Mouse (Mus musculus): ENCODE results near the gene Tceanc2. TPM values are rescaled to one million over a fixed set of nuclear protein-coding genes. Genes with fewer than 3 reads are reported as not detected.

Gene Tceanc2
- polyA plus RNA-seq, 1 experiment from 2014 or later, result 32.1 TPM

DNA sequence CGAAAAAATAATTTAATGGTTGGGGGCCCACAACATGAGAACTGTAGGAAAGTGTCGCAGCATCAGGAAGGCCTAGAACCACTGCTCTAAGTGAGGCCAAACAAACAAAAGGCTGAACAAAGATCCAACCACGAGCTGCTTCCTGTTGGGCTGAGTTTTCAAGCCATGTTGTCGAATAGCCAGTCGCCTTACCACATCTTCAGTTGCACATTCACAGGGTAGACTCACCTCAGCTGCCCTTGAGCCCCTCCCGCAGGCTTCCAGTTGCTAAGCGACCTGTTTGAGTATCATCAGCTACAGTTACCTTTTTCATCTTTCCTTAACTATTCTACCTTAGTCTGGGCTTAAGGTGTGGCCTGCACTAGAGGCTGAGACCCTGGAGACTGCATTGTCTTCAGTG is 24.1 kb upstream of the Tceanc2 start:
- 87% methylated on average over 7 of the region's 7 CpGs for WGBS
- ATAC-seq (replicated peaks; ENCODE audit: low FRiP score), result no peak
- H3K9me3 ChIP-seq (replicated peaks), result no peaks in the 10 kb centered on the region
- no peak overlapping the region for H3K9ac ChIP-seq
- H3K27me3 ChIP-seq, result no peaks in the 10 kb centered on the region
- no peaks in the 10 kb centered on the region for H3K4me1 ChIP-seq
- H3K36me3 ChIP-seq, result peaks cover 97% of the 10 kb centered on the region
- no peak overlapping the region for H3K27ac ChIP-seq
- H3K4me3 ChIP-seq (replicated peaks), result no peak overlapping the region
- no peak overlapping the region for H3K4me2 ChIP-seq

GRCm38 (mm10) chr4:107201779-107202178 is 22.9 kb upstream of the Tceanc2 start:
- Histone ChIP-seq H3K4me3 (replicated peaks) (no peak overlapping the region), H3K36me3 (peaks cover 96% of the 10 kb centered on the region), H3K27me3 (no peaks in the 10 kb centered on the region), H3K27ac (no peak overlapping the region), H3K9me3 (replicated peaks) (no peaks in the 10 kb centered on the region), H3K9ac (no peak overlapping the region), H3K4me1 (no peaks in the 10 kb centered on the region), H3K4me2 (no peak overlapping the region)
- no peak for ATAC-seq (replicated peaks; ENCODE audit: low FRiP score)
- WGBS, result 90% methylated on average over 3 of the region's 3 CpGs

- no peak overlapping the region for H3K9ac ChIP-seq
- no peaks in the 10 kb centered on the region for H3K9me3 ChIP-seq (replicated peaks)
- no peaks in the 10 kb centered on the region for H3K27me3 ChIP-seq
- peaks cover 95% of the 10 kb centered on the region for H3K36me3 ChIP-seq
- 95% methylated on average over 5 of the region's 5 CpGs for whole genome bisulfite sequencing
- ATAC-seq (replicated peaks; ENCODE audit: low FRiP score), result no peak
- no peak overlapping the region for H3K4me2 ChIP-seq
- H3K4me1 ChIP-seq, result no peaks in the 10 kb centered on the region
- no peak overlapping the region for H3K27ac ChIP-seq
- H3K4me3 ChIP-seq (replicated peaks), result no peak overlapping the region
Measured at GRCm38 (mm10) chr4:107198072-107198471, 19.2 kb upstream of the Tceanc2 start.

DNA sequence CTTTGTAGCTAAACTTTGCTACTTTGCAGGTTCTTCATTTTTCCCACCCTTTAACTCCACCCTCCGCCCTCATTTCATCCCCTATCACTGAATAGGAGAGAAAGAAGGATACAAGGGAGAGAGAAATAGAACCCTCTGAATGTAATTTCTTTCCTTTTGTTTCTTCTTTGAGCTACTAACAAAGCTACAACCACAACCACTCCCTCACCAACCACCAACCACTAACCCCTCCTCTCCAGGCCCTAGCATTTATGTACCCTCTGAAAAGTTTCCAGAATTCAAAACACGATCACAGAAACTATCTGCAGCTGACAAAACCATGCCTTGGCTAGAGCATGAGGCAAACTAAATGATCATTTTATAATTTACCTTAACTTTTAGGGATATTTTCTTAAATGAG is 17.5 kb upstream of the Tceanc2 start:
- Histone ChIP-seq H3K27me3 (no peaks in the 10 kb centered on the region), H3K9ac (no peak overlapping the region), H3K27ac (no peak overlapping the region), H3K4me1 (no peaks in the 10 kb centered on the region), H3K9me3 (replicated peaks) (no peaks in the 10 kb centered on the region), H3K36me3 (peaks cover 91% of the 10 kb centered on the region), H3K4me3 (replicated peaks) (no peak overlapping the region), H3K4me2 (no peak overlapping the region)
- no peak for ATAC-seq (replicated peaks; ENCODE audit: low FRiP score)
- WGBS, result 92% methylated on average over 2 of the region's 2 CpGs

- Histone ChIP-seq H3K9ac (no peak overlapping the region), H3K27me3 (no peaks in the 10 kb centered on the region), H3K4me3 (replicated peaks) (no peak overlapping the region), H3K4me1 (no peaks in the 10 kb centered on the region), H3K9me3 (replicated peaks) (no peaks in the 10 kb centered on the region), H3K4me2 (no peak overlapping the region), H3K27ac (no peak overlapping the region), H3K36me3 (peaks cover 89% of the 10 kb centered on the region)
- ATAC-seq (replicated peaks; ENCODE audit: low FRiP score), result no peak
- WGBS, result 96% methylated on average over 3 of the region's 3 CpGs
Measured at GRCm38 (mm10) chr4:107193841-107194240, 14.9 kb upstream of the Tceanc2 start.

DNA sequence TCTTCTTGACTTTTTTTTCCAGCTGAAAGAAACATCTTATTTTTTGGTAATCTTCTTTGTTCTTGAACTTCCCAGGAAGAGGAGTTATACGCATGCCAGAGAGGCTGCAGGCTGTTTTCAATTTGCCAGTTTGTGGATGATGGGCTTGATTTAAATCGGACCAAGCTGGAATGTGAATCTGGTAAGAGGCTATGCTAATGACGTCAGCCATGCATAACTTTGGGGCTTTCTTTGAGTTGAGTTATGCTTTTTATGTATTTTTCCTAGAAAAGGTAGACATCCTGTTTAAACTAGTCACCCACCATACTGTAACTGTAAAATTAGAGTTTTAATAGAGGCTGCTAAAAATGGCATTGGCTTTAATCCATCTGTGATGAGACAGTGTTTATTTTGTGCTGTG is 6.8 kb upstream of the Tceanc2 start:
- WGBS, result 47% methylated on average over 3 of the region's 3 CpGs
- ATAC-seq (replicated peaks; ENCODE audit: low FRiP score), result no peak

DNA sequence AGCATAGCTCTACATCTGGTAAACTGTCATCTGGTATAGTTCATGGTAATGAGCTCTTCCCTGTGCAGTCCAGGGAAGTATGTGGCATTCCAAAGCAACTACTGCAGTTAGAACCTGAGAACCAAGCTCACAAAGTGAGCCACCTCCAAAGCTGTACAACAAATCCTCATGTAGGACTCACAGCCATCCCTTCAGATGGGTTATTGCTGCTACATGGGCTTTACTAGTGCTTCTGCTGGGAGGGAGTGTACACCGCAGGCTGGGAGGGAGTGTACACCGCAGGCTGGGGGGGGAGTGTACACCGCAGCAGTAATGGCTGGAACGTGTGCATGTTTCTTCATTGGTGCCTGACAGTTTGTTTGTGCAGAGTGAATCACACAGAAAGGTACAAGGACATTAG is 4.3 kb upstream of the Tceanc2 start:
- no peaks in the 10 kb centered on the region for H3K27me3 ChIP-seq
- H3K4me3 ChIP-seq (replicated peaks), result no peak overlapping the region

More for the DNA sequence above, 6.8 kb upstream of the Tceanc2 start:
- Histone ChIP-seq H3K9ac (no peak overlapping the region), H3K4me1 (peaks cover 22% of the 10 kb centered on the region), H3K9me3 (replicated peaks) (no peaks in the 10 kb centered on the region), H3K27ac (no peak overlapping the region), H3K4me2 (no peak overlapping the region), H3K4me3 (replicated peaks) (no peak overlapping the region), H3K36me3 (peaks cover 50% of the 10 kb centered on the region), H3K27me3 (no peaks in the 10 kb centered on the region)

GRCm38 (mm10) chr4:107182796-107183195 is 3.9 kb upstream of the Tceanc2 start:
- no peak overlapping the region for H3K4me2 ChIP-seq
- no peak overlapping the region for H3K27ac ChIP-seq
- no peaks in the 10 kb centered on the region for H3K27me3 ChIP-seq
- H3K9me3 ChIP-seq (replicated peaks), result no peaks in the 10 kb centered on the region
- peaks cover 22% of the 10 kb centered on the region for H3K36me3 ChIP-seq
- no peak overlapping the region for H3K4me3 ChIP-seq (replicated peaks)
- H3K4me1 ChIP-seq, result peaks cover 32% of the 10 kb centered on the region
- no peak overlapping the region for H3K9ac ChIP-seq
- WGBS, result 79% methylated on average over 2 of the region's 2 CpGs
- ATAC-seq (replicated peaks; ENCODE audit: low FRiP score), result no peak

More for the DNA sequence above, 4.3 kb upstream of the Tceanc2 start:
- H3K4me1 ChIP-seq, result peaks cover 32% of the 10 kb centered on the region
- no peaks in the 10 kb centered on the region for H3K9me3 ChIP-seq (replicated peaks)
- H3K36me3 ChIP-seq, result peaks cover 26% of the 10 kb centered on the region
- 84% methylated on average over 4 of the region's 4 CpGs for WGBS
- no peak overlapping the region for H3K27ac ChIP-seq
- no peak overlapping the region for H3K4me2 ChIP-seq
- no peak overlapping the region for H3K9ac ChIP-seq
- ATAC-seq (replicated peaks; ENCODE audit: low FRiP score), result no peak

DNA sequence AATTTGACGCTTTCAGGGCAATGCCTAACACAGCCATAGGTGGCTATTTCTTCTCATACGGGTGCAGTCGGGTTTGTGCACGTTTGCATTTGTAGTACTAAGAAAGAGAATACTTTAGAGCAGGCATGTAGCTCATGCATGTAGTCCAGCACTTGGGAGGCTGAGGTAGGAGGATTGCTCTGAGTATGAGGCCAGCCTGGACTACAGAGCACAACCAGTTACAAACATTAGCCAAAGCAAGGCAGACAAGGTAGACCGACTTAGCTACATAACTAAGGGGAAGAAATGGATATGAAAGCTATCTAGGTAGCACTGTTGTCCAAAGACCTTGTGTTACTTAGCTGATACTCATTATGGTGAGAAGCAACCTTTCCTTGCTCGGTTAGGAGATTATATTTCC is 3.0 kb upstream of the Tceanc2 start:
- Histone ChIP-seq H3K9me3 (replicated peaks) (no peaks in the 10 kb centered on the region), H3K27me3 (no peaks in the 10 kb centered on the region), H3K9ac (no peak overlapping the region), H3K36me3 (peaks cover 14% of the 10 kb centered on the region), H3K4me2 (no peak overlapping the region), H3K4me1 (peaks cover 39% of the 10 kb centered on the region), H3K4me3 (replicated peaks) (no peak overlapping the region), H3K27ac (no peak overlapping the region)
- WGBS, result 80% methylated on average over 6 of the region's 6 CpGs
- no peak for ATAC-seq (replicated peaks; ENCODE audit: low FRiP score)

DNA sequence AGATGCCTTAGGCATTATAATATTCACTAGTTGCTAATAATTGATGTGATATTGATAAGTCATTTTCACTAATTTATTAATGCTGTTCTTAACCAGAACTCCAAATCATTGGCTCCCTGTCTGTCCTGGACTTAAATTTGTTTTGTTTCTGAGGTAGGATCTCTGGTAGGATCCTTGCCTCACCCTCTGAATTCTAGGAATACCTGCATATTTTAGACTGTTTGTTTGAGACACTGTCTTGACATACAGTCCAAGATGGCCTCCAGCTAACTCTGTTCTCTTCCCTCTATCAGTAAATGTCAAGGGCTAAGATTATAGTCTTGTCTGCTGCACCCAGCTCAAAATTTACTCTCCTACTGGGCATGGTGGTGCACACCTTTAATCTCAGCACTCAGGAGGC is 1.8 kb upstream of the Tceanc2 start:
- H3K9me3 ChIP-seq (replicated peaks), result no peaks in the 10 kb centered on the region
- H3K27ac ChIP-seq, result no peak overlapping the region
- ATAC-seq (replicated peaks; ENCODE audit: low FRiP score), result no peak
- 0 out of 2 replicates have a peak overlapping the region, but pooled peaks have one; percentile 10 for H3K9ac ChIP-seq
- H3K36me3 ChIP-seq, result peaks cover 6% of the 10 kb centered on the region; the same call in 1 of the 2 replicates
- no peaks in the 10 kb centered on the region for H3K27me3 ChIP-seq
- H3K4me1 ChIP-seq, result peaks cover 42% of the 10 kb centered on the region
- 0 out of 2 replicates have a peak overlapping the region, but pooled peaks have one; percentile 64 for H3K4me2 ChIP-seq
- H3K4me3 ChIP-seq (replicated peaks), result no peak overlapping the region

- Histone ChIP-seq H3K9me3 (replicated peaks) (no peaks in the 10 kb centered on the region), H3K4me1 (peaks cover 35% of the 10 kb centered on the region), H3K27me3 (no peaks in the 10 kb centered on the region), H3K9ac (peak overlapping the region; percentile 81), H3K36me3 (peaks cover 9% of the 10 kb centered on the region; the same call in 1 of the 2 replicates), H3K4me3 (replicated peaks) (peak overlapping the region; percentile 86), H3K4me2 (peak overlapping the region; percentile 64), H3K27ac (peak overlapping the region; percentile 99)
- ATAC-seq (replicated peaks; ENCODE audit: low FRiP score), result no peak
- whole genome bisulfite sequencing, result 3% methylated on average over 8 of the region's 8 CpGs
Measured at GRCm38 (mm10) chr4:107179561-107179960, 645 bp upstream of the Tceanc2 start.

DNA sequence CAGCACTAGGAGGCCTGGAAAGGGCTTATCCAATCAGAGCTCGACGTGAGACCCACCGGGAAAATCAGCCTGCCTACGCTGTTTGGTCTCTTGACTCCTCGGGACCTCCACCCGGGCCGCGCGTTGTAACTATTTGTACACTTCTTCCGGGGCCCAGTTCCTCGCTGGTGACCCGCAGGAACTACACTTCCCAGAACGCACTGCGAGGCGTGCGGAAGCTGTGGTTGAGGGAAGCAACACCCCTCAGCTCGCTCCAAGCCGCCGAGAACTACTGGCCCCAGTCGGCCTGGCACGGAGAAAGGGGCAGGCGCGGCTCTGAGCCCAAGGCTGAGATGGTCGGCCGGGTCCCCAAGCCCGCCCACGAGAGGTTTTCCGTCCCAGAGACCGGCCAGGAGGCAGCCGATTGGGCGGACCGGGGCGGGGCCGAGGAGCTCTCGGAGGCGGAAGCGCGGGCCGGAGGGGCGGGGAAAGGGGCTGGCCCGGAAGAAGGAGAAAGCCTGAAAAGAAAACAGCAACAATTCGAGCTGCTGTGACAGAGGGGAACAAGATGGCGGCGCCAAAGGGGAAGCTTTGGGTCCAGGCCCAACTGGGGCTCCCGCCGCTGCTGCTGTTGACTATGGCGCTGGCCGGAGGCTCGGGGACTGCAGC is 610 bp downstream of the Tceanc2 start, which contains the start of gene Tmem59:
Gene Tmem59 (plus strand): TSS at position 218 of the 648 bp plus-strand sequence.
- ATAC-seq (replicated peaks; ENCODE audit: low FRiP score), result peak; percentile 95
- Histone ChIP-seq H3K4me3 (replicated peaks) (peak within 1 kb of the TSS; percentile 86), H3K27me3 (no peaks in the 10 kb centered on the region), H3K4me1 (peaks cover 34% of the 10 kb centered on the region), H3K27ac (peak within 1 kb of the TSS; percentile 99), H3K9ac (peak within 1 kb of the TSS; percentile 81), H3K36me3 (peaks cover 17% of the 10 kb centered on the region), H3K4me2 (peak within 1 kb of the TSS; percentile 64), H3K9me3 (replicated peaks) (no peaks in the 10 kb centered on the region)
- whole genome bisulfite sequencing, result under 1% methylated on average over 49 of the region's 49 CpGs

GRCm38 (mm10) chr4:107177506-107177905 is 1.4 kb downstream of the Tceanc2 start:
- H3K4me1 ChIP-seq, result peaks cover 31% of the 10 kb centered on the region
- H3K27ac ChIP-seq, result peak overlapping the region; percentile 99
- no peaks in the 10 kb centered on the region for H3K27me3 ChIP-seq
- WGBS, result 38% methylated on average over 11 of the region's 11 CpGs
- peaks cover 21% of the 10 kb centered on the region for H3K36me3 ChIP-seq
- no peak for ATAC-seq (replicated peaks; ENCODE audit: low FRiP score)
- peak overlapping the region; percentile 86 for H3K4me3 ChIP-seq (replicated peaks)
- H3K4me2 ChIP-seq, result peak overlapping the region; percentile 64
- no peaks in the 10 kb centered on the region for H3K9me3 ChIP-seq (replicated peaks)
- peak overlapping the region; percentile 81 for H3K9ac ChIP-seq
